Mouse (Mus musculus) testis, adult 2 months (tissue): ENCODE data around the gene Nod1.

Experiments used
- CTCF ChIP-seq: fragments of 200-500 bp; IDR thresholded peaks from 2 replicates; pipeline ENCODE4 v1.5.1; 2012; ENCODE audit warnings: low read depth, mild to moderate bottlenecking, inconsistent platforms, low read length, moderate library complexity; ENCODE audit not compliant: control insufficient read depth, insufficient read depth, insufficient replicate concordance
- POLR2A ChIP-seq: fragments of 200-500 bp; IDR thresholded peaks from 2 replicates; pipeline ENCODE4 v1.6.1; 2012; ENCODE audit warnings: low read depth, mild to moderate bottlenecking, inconsistent platforms, low read length, moderate library complexity; ENCODE audit not compliant: control insufficient read depth

DNA sequence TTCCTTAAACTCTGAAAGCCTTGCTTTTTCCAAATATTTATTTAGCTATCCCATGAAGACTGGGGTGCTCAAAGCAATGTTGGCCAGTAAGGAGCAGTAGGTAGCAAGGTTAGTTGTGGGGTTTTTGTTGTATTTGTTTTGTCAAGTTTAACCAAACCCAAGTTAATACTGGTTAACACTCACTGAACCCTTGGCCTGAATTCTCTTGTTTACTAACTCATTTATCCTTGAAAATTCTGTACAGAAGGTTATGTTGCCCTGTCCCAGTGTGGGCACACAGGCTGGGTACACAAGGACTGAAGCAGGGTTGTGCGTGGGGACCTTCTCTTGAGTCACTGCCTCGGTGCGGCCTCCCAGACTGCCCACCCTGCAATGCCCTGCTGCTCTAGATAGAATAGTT is 23.9 kb upstream of the Nod1 start:
- TF ChIP-seq CTCF (no peak), POLR2A (no peak)
